13 mouse cellular contexts compared by ENCODE assay signal in genomic region chr2:109766772-109767171, GRCm38 (mm10).
"Had no signal": no experiment of that assay in that cellular context is flagged by ENCODE, and none has a peak within 500 bp of the region (broad histone marks: within the 10 kb centered on the region; RNA-seq: fewer than 3 reads in every experiment).

No protein-coding gene starts in this region.

- ATAC-seq: midbrain, embryonic 13.5 days; midbrain, embryonic 16.5 days had no signal

- H3K36me3 ChIP-seq: liver, embryonic 13.5 days; midbrain, embryonic 13.5 days; neural tube, embryonic 13.5 days had no signal

- H3K27me3 ChIP-seq: liver, embryonic 13.5 days; midbrain, embryonic 13.5 days; neural tube, embryonic 13.5 days had no signal

- H3K27ac ChIP-seq: kidney, postnatal 0 days; layer of hippocampus, adult 2 months; left cerebral cortex, adult 2 months; liver, embryonic 13.5 days; midbrain, embryonic 13.5 days; neural tube, embryonic 13.5 days had no signal

- H3K4me2 ChIP-seq: liver, embryonic 13.5 days; midbrain, embryonic 13.5 days; neural tube, embryonic 13.5 days had no signal

- H3K9me3 ChIP-seq: liver, embryonic 13.5 days; midbrain, embryonic 13.5 days; neural tube, embryonic 13.5 days had no signal

- H3K4me3 ChIP-seq: layer of hippocampus, adult 2 months; left cerebral cortex, adult 2 months; liver, embryonic 13.5 days; midbrain, embryonic 13.5 days; myocyte; neural tube, embryonic 13.5 days had no signal

- H3K4me1 ChIP-seq: liver, embryonic 13.5 days; midbrain, embryonic 13.5 days; neural tube, embryonic 13.5 days had no signal

- DNase-seq: kidney, postnatal 25 days; layer of hippocampus, postnatal 36 days; liver, embryonic 13.5 days; lung, adult 2 months; thymus, adult 18-20 months; thymus, postnatal 36 days had no signal

- H3K9ac ChIP-seq: liver, embryonic 13.5 days; midbrain, embryonic 13.5 days; neural tube, embryonic 13.5 days had no signal
